Mouse (Mus musculus) spleen, postnatal 36 days (tissue): ENCODE results near the gene Sorcs2.

Experiments used
- DNase-seq, 2 experiments: peaks; one replicate each; pipeline ENCODE4 v3.0.0; 2022; ENCODE audit warnings: low spot score in 2 of 2, mixed read lengths in 1 of 2

Gene Sorcs2

GRCm38 (mm10) chr5:36178215-36178614, 219.7 kb downstream of the Sorcs2 start:
- DNase-seq = no peak

- DNase-seq = no peak
Observed at GRCm38 (mm10) chr5:36176873-36177272, 221.1 kb downstream of the Sorcs2 start.

- peak in 1 of 2 experiments; percentile 4 for DNase-seq
Observed at GRCm38 (mm10) chr5:36176409-36176808, 221.5 kb downstream of the Sorcs2 start.

DNA sequence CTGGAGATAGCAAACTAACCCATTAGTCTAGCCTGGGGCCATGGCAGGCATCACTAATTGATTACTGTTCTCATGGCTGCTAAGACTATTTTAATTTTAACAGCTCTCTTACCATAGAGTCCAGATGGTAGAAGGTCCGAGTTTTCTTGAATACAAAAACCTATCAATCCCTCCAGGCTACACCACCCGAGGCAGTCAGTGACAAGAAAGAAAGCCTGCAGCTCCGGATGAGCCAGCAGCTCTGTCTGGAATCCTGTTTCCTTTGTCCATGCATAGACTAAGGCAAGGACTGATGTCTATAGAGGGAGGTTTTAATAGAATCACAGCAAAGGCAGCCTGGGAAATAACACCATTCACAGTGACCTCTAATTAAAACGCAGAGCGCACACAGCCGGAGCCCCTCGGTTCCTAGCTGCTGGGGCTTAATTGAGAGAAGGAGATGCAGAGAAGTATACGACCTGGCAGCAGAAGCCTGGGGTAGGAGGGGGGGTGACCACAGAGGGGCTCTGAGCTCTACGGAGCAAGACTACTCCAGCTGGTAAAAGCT, 223.3 kb downstream of the Sorcs2 start:
- DNase-seq = no peak

DNA sequence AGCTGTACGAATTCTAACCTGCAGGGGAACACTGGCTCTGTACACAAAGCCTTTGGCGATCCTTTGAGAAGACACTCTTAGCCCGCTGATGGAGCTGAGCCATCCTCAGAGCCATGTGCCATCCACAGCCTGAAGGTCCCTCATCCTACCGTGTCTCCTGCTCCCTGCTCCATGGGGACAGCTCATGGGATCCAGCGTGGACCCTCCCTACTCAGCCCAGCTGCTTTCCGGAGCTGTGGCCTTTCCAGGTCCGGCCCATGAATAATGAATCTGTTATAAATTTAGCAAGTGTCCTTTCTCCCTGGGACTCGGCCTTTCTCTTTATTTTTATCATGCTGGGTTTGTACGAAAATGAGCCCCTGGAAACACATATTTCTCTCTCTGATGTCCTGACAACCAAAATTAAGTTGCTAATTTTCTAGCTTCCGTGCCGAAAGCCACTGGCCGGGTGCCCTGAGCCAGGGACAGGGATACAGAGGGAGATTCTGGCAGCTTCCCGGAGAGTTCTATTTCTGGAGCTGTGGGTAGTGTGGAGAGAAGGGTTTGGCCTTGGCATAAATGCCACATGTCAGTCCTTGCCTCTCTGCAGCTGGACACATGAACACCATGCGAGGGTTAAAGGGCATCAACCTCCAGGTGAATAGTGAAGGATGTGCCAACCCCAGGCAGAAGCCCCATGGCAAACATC, 228.8 kb downstream of the Sorcs2 start:
- DNase-seq = no peak

- DNase-seq = no peak
Observed at GRCm38 (mm10) chr5:36166346-36167013, 231.5 kb downstream of the Sorcs2 start.

DNA sequence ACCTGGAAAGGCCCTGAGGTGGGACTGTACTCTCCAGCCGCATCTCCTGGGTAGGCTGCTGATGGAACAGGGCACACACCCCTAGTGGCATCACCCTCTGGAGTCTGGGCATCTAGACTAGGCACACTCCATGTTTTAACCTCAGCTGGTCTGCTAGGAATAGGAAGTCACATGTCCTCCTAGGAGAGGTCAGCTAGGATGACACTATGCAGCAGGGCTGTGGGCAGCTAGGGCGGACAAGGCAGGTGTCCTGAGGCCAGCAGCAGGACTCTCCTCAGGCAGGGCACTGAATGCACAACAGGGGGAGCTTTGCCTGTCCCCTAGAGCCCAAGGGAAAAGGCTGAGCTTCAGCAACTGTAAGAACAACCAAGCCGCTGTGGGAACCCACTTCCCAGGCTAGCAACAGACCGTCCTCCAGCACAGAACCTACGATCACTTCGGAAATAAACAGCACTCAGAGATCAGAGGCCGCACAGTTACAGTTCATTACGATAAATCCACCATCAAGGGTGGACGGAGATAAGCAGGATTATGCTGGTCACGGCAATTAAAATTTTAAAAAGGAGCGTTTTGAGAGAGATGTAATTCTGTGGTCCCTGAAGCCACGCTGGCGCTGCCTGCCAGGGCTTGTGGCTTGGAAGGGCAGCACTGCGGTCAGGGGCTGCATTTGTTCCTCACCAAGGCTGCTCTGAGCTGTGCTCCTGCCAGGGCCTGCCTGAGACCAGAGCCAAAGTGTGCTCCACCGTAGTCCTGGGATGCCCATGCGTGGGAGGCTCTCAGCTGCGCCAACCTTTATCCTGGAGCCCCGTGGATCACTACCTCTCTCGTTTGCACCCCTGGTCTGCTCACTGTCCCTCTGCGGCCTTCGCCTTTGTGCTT, 232.3 kb downstream of the Sorcs2 start:
- no peak for DNase-seq

GRCm38 (mm10) chr5:36154879-36155485, 243.0 kb downstream of the Sorcs2 start:
- DNase-seq = no peak

DNA sequence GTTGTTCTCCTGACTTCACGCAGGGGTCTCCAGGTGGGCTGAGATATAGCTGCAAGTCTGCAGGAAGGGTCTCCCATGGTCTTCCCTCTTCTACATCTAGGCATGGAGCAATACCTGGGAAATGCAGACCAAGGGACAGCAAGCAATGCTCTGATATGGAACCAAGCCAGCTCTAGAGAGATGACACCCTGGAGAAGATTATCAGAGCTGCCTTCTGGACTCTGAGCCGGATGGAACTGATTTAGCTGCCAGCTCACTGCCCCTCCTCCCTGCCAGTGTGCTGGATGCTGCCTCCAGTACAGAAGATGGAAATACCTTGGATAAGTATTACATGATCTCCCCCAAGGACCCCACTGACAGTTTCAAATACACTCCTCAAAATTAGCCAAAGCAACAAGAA, 244.7 kb downstream of the Sorcs2 start:
- no peak for DNase-seq

GRCm38 (mm10) chr5:36151086-36151485, 246.9 kb downstream of the Sorcs2 start:
- no peak for DNase-seq

- no peak for DNase-seq
Observed at GRCm38 (mm10) chr5:36149098-36149497, 248.8 kb downstream of the Sorcs2 start.

DNA sequence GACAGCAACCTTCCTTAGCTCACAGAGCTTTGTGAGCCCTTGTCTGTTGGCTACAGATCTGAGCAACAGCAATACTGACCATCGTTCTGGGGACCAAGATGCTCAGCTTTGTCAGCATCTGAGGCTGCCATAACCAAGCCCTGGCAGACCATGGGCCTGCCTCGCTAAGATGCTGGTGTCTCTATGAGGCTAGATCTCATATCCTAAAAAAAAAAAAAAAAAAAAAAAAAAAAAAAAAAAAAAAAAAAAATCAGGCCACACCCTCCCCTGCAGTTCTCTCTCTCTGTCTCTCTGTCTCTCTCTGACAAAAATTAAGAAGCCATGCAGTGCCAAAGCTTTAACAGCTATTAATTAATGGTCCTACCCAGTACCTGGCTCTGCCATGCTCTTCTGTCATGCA, 251.3 kb downstream of the Sorcs2 start:
- DNase-seq = no peak

DNA sequence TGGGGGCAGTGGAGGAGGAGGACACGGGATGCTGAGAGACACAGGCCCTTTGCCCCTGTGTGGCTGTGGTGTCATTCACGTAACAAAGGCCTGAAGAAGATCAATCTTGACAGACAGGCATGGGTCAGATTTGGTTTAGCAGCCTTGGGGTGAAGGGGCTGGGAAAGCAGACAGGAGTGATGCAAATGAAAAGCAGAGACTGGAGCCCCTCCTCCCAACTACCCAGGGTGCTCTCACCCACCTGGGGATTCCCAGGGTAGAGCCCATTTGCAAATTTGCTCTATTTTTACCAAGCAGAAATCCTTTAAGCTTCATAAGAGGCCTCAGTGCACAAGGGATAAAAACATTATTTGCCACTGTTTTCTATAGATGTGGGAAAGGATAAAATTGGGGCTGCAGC, 253.4 kb downstream of the Sorcs2 start:
- peak; percentile 56 to 60 for DNase-seq

DNA sequence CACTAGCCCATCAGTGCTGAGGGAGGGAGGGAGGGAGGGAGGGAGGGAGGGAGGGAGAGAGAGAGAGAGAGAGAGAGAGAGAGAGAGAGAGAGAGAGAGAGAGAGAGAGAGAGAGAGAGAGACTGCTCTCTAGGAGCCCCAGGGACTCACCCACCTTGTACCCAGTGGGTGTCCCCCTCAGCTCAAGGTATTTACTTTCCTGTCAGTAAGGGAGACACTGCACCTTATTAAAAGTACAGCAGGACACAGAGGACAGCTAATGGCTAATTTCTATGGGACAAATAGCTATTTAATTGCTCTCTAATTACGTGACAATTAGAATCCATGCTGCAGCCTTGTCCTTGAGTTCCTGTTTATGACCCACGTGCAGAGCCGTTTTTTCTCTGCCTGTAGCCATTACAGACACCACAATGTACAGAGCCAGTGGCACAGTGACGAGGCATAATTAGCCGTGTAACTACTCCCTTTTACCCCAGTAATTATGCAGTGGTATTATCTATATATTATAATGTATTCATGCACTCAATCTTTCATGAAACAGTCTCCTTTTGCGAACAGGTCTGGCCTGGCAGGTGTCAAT, 256.2 kb downstream of the Sorcs2 start:
- no peak for DNase-seq

DNA sequence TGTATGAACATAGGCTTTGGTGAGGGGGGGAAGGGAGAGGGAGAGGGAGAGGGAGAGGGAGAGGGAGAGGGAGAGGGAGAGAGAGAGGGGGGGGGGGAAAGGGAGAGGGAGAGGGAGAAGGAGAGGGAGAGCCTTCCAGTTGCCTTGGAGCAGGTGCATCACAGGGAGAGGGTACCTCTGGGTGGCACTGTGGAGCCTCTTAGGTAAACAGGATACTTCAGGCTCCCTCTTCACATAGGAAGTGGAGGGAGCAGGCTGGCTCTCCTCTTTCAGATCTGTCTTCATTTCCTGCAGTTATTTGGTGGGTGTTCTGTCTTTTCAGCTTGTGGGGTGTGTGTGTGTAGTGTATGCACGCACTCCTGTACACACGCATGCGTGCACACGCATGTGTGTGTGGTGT, 256.8 kb downstream of the Sorcs2 start:
- peak in 1 of 2 experiments; percentile 21 for DNase-seq

GRCm38 (mm10) chr5:36139766-36140165, 258.2 kb downstream of the Sorcs2 start:
- no peak for DNase-seq

DNA sequence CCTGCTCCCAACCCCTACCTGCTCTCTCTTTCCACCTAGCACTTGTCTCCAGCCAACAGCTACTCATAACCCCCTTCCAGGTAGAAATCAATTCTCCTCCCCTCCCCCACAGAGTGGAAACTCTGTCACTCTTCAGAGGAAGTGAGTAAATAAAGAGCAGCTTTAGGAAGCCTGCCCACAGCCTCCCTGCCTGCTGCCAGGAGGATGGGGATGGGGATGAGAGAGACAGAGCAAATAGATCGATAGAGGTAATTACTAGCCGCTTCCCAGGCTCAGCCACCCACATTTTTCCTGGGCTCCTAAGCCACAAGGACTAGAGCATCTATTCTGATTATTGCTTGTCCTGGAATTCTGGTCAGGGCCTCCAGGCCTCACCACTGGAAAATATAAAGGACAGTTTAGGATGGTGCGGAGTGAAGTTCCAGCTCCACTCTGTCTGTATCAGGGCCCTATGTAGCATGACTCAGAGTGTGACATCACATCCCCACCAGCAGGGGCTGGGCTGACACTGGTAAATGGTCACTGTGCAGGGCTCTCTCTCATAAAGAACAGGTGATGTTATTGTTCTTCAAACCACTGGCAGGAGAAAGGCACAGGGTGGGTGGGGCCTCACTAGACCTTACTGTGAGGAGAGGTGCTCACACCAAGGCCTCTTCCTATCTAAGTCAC, 261.9 kb downstream of the Sorcs2 start:
- no peak for DNase-seq

DNA sequence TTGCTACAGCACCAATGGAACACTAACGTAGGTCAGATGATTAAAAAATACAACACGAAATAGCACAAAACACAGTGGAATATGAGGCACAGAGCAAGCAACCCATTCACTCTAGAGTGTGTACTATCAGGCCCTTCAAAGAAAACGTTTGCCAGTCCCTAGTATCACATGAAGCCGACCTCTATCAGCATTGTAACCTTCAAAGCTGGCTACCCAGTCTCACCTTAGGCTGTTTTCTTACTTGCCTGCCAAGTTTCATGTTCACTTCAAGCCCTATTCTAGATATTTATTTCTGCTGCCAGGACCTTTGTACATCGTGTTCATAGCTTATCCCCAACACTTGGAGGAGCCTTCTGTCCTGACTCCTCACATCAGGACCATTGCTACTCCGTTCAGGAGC, 263.6 kb downstream of the Sorcs2 start:
- no peak for DNase-seq

- DNase-seq = no peak
Observed at GRCm38 (mm10) chr5:36133893-36134292, 264.0 kb downstream of the Sorcs2 start.

DNA sequence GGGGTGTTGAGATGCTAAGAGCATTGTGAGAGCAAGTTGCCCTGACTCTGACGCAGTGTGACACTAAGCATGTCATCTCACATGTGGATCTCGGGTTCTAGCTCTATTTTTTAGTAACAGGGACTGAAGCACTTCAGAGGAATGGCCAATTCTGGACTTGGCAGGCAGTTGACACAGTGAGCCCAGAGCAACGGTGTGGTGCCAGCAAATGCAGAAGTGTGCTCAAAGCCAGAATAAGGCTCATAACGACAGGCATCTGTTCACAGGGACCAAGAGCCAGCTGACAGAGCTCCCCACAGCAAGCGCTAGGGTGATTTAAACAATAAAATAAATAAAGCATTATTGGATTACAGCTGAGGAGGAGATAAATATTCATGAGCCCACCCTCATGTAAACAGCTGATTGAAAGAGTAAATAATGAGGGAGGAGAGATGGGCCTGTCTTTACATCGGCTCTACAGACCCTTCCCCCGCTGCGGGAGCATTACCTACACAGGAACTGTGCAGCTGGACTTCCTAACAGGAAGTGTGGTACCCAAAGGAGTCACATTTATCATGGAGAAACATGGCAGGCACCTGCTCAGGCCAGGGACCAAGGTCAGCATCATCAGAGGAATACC, 267.4 kb downstream of the Sorcs2 start:
- DNase-seq = no peak
